19 mouse cellular contexts compared by ENCODE assay signal in the genomic region with DNA sequence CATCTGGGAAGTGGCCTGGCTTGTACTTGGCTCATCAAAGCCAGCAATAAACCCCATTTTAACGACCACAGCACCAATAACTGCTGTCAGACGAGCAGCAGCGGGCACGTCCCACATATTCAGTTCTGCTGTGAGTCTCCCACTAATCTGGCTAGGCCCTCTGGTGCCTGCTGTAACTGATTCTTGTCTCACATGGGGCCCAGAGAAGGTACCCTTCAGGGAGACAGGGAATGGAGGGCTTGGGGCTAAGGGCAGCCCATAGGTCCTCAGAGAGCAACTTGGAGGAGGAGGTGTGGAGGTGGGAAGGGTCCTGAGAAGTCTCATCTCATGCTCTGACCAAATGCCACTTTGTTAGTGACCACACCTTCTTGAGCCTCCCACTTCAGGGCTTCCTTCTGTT. TPM values are rescaled to one million over a fixed set of nuclear protein-coding genes. Genes with fewer than 3 reads are reported as not detected.
DNase-seq lines count a peak whose midpoint lies in the region; ATAC-seq lines count a peak whose summit lies in the region.
"Had no signal": no experiment of that assay in that cellular context is flagged by ENCODE, and none has a peak within 500 bp of the region (broad histone marks: within the 10 kb centered on the region; RNA-seq: fewer than 3 reads in every experiment).

No protein-coding gene starts in this region.

- peaks cover 11% of the 10 kb centered on the region for H3K4me1 ChIP-seq in midbrain, embryonic 11.5 days (ENCODE audit: control insufficient read depth, insufficient read depth, low read length)
- peaks cover 18% of the 10 kb centered on the region for H3K4me1 ChIP-seq in midbrain, embryonic 15.5 days

- H3K9ac ChIP-seq in midbrain, embryonic 11.5 days (ENCODE audit: low read length): no peak overlapping the region
- no peak overlapping the region for H3K9ac ChIP-seq in midbrain, embryonic 15.5 days

- H3K9me3 ChIP-seq in midbrain, embryonic 11.5 days (ENCODE audit: control insufficient read depth, low read length): peaks cover 4% of the 10 kb centered on the region; the same call in 1 of the 2 replicates
- H3K9me3 ChIP-seq in midbrain, embryonic 15.5 days: no peaks in the 10 kb centered on the region

- H3K27ac ChIP-seq in midbrain, embryonic 11.5 days (ENCODE audit: low read depth, low read length): no peak overlapping the region
- H3K27ac ChIP-seq in midbrain, embryonic 15.5 days: no peak overlapping the region

- no peak overlapping the region for H3K4me3 ChIP-seq in midbrain, embryonic 11.5 days (ENCODE audit: low read depth, low read length)
- no peak overlapping the region for H3K4me3 ChIP-seq in midbrain, embryonic 15.5 days

- no peaks in the 10 kb centered on the region for H3K36me3 ChIP-seq in midbrain, embryonic 11.5 days (ENCODE audit: control insufficient read depth, insufficient read depth, low read length)
- no peaks in the 10 kb centered on the region for H3K36me3 ChIP-seq in midbrain, embryonic 15.5 days (replicated peaks)
- H3K36me3 ChIP-seq: G1E had no signal

- H3K27me3 ChIP-seq in midbrain, embryonic 11.5 days (ENCODE audit: control insufficient read depth, insufficient read depth, low read length): peaks cover 9% of the 10 kb centered on the region
- peaks cover 13% of the 10 kb centered on the region for H3K27me3 ChIP-seq in midbrain, embryonic 15.5 days (replicated peaks)
- H3K27me3 ChIP-seq: Patski had no signal

- no peak for ATAC-seq in midbrain, embryonic 11.5 days (ENCODE audit: low FRiP score)
- no peak for ATAC-seq in midbrain, embryonic 15.5 days (replicated peaks)
- ATAC-seq: activated CD4-positive, CD25-positive, alpha-beta regulatory T cell, adult 4 months; CD4-positive, CD25-positive, alpha-beta regulatory T cell, adult 4 months; Patski had no signal

- no peak overlapping the region for H3K4me2 ChIP-seq in midbrain, embryonic 11.5 days
- H3K4me2 ChIP-seq in midbrain, embryonic 15.5 days: no peak overlapping the region

- WGBS in midbrain, embryonic 11.5 days: 73% methylated on average over 4 of the region's 4 CpGs
- 77% methylated on average over 4 of the region's 4 CpGs for WGBS in midbrain, embryonic 15.5 days

- DNase-seq in heart, adult 11 months: peak; percentile 71
- DNase-seq in heart, adult 9 months (ENCODE audit: low spot score in 2 of 2): no peak
- DNase-seq in midbrain, embryonic 11.5 days (ENCODE audit: low spot score, missing footprints): peak; percentile 73
- DNase-seq: adrenal gland, adult 2 months; adrenal gland, adult 8-10 months; adrenal gland, postnatal 10 days; adrenal gland, postnatal 14 days; adrenal gland, postnatal 25 days; adrenal gland, postnatal 36 days; B cell, adult 2 months; cerebellum, adult 11 months; cerebellum, adult 11-12 months; cerebellum, adult 18-20 months had no signal

RNA-seq across cellular contexts. Expression of a gene that starts 19.7 kb away (rescaled TPM):
- polyA plus RNA-seq in midbrain, embryonic 11.5 days (2014; fragmentation: Nextera tagmentation; extraction: Ambion mirVana): 0.31 and 0.77 TPM in 2 replicates
- polyA plus RNA-seq in midbrain, embryonic 15.5 days (2015; fragmentation: Nextera tagmentation; extraction: Ambion mirVana): 2.3 and 2.4 TPM in 2 replicates
- polyA plus RNA-seq: activated CD4-positive, CD25-positive, alpha-beta regulatory T cell, adult 4 months; CD4-positive, CD25-positive, alpha-beta regulatory T cell, adult 4 months; G1E had no signal

RNA-seq across cellular contexts. Expression of a gene that starts 19.8 kb away (rescaled TPM):
- 38.1 and 41.2 TPM in 2 replicates for polyA plus RNA-seq in midbrain, embryonic 11.5 days (2014; fragmentation: Nextera tagmentation; extraction: Ambion mirVana)
- polyA plus RNA-seq in midbrain, embryonic 15.5 days (2015; fragmentation: Nextera tagmentation; extraction: Ambion mirVana): 33.3 and 34.5 TPM in 2 replicates
- polyA plus RNA-seq: G1E had no signal

RNA-seq across cellular contexts. Expression of a gene that starts 24.1 kb away (rescaled TPM):
- 4.2 and 4.4 TPM in 2 replicates for polyA plus RNA-seq in midbrain, embryonic 11.5 days (2014; fragmentation: Nextera tagmentation; extraction: Ambion mirVana)
- 4.0 TPM in 2 replicates for polyA plus RNA-seq in midbrain, embryonic 15.5 days (2015; fragmentation: Nextera tagmentation; extraction: Ambion mirVana)
- polyA plus RNA-seq: activated CD4-positive, CD25-positive, alpha-beta regulatory T cell, adult 4 months; CD4-positive, CD25-positive, alpha-beta regulatory T cell, adult 4 months; G1E had no signal

RNA-seq across cellular contexts. Expression of a gene that starts 59.1 kb away (rescaled TPM):
- not detected in 2 replicates for polyA plus RNA-seq in midbrain, embryonic 11.5 days (2014; fragmentation: Nextera tagmentation; extraction: Ambion mirVana)
- polyA plus RNA-seq in midbrain, embryonic 15.5 days (2015; fragmentation: Nextera tagmentation; extraction: Ambion mirVana): 0.05 TPM in 2 replicates
- polyA plus RNA-seq: brain, embryonic 14.5 days; CD4-positive, CD25-positive, alpha-beta regulatory T cell, adult 4 months; G1E; Patski had no signal

Comparison
In these comparisons a context has a peak if more than half of its experiments do, and no peak if none do; other contexts are left out.
1. DNase-seq: peak in heart, adult 11 months (single experiment) and midbrain, embryonic 11.5 days (single experiment); none in heart, adult 9 months (0 of 2).